Mouse (Mus musculus) ES-Bruce4 (cell line): ENCODE measurements around the gene Uqcrc1.

Experiments used
- CTCF ChIP-seq: IDR thresholded peaks from one replicate; pipeline ENCODE4 v1.8.1; 2011; ENCODE audit warnings: low read depth, low read length
- EP300 ChIP-seq: IDR thresholded peaks from 2 replicates; pipeline ENCODE4 v1.6.1; 2011; ENCODE audit warnings: low read depth, low read length; ENCODE audit not compliant: insufficient read depth
- POLR2A ChIP-seq: IDR thresholded peaks from one replicate; pipeline ENCODE4 v1.8.1; 2011; ENCODE audit warnings: low read length; ENCODE audit not compliant: insufficient read depth

DNA sequence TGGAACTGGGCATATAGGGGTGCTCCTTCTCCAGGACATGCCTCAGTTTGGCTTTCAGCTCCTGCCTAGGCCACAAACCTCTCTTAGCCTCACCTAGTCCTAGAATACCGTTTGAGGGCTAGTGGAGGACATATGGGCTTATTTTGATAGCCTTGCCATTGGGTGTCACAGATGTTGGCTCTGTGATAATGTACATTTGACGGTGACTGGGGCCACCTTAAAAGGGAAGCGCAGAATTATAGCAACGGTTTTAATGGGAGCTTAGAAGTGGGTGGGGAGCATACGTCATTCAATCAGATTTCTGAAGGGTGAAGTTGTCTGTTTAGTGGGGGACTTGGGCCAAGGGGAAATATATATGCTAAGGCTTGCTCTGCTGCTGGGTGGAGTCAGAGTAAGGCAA lies 9.2 kb downstream of the Uqcrc1 start:
- TF ChIP-seq POLR2A (no peak), EP300 (no peak), CTCF (no peak)
